Mouse (Mus musculus): ENCODE results near the gene Dnase1l3. TPM values are rescaled to one million over a fixed set of nuclear protein-coding genes. Genes with fewer than 3 reads are reported as not detected.
A peak's percentile ranks its signal among the peaks of the same experiment; 100 is the strongest.

Dnase1l3 gene
- polyA plus RNA-seq (2015; fragmentation: Nextera tagmentation; extraction: Ambion mirVana) = 0.18 and 0.28 TPM in 2 replicates

- Histone ChIP-seq H3K4me1 (replicated peaks; ENCODE audit: control insufficient read depth, insufficient read depth, low read length) (0 out of 2 replicates have a peak, but pooled peaks cover 2% of the 10 kb centered on the region), H3K36me3 (ENCODE audit: control insufficient read depth, insufficient read depth, low read length) (no peaks in the 10 kb centered on the region), H3K9ac (ENCODE audit: low read length) (no peak within 1 kb of the TSS), H3K9me3 (ENCODE audit: control insufficient read depth, low read length) (no peaks in the 10 kb centered on the region), H3K4me2 (ENCODE audit: low read depth, low read length) (no peak within 1 kb of the TSS), H3K4me3 (ENCODE audit: low read length) (no peak within 1 kb of the TSS), H3K27ac (ENCODE audit: low read length) (no peak within 1 kb of the TSS), H3K27me3 (ENCODE audit: control insufficient read depth, insufficient read depth, low read depth, low read length) (no peaks in the 10 kb centered on the region)
- peak; percentile 47 for ATAC-seq (ENCODE audit: low read depth)
- 49% methylated on average over 8 of the region's 8 CpGs for WGBS
Measured at GRCm38 (mm10) chr14:7994271-7994767, at the start of gene Dnase1l3. Dnase1l3 (minus strand) TSS chr14:7994573.

- peaks cover 2% of the 10 kb centered on the region; the same call in 1 of the 2 replicates for H3K36me3 ChIP-seq (ENCODE audit: control insufficient read depth, insufficient read depth, low read length)
- H3K4me1 ChIP-seq (replicated peaks; ENCODE audit: control insufficient read depth, insufficient read depth, low read length) = no peaks in the 10 kb centered on the region
- no peak overlapping the region for H3K9ac ChIP-seq (ENCODE audit: low read length)
- H3K4me3 ChIP-seq (ENCODE audit: low read length) = no peak overlapping the region
- 91% methylated on average over 9 of the region's 9 CpGs for WGBS
- no peaks in the 10 kb centered on the region for H3K9me3 ChIP-seq (ENCODE audit: control insufficient read depth, low read length)
- no peaks in the 10 kb centered on the region for H3K27me3 ChIP-seq (ENCODE audit: control insufficient read depth, insufficient read depth, low read depth, low read length)
- H3K4me2 ChIP-seq (ENCODE audit: low read depth, low read length) = no peak overlapping the region
- H3K27ac ChIP-seq (ENCODE audit: low read length) = no peak overlapping the region
- ATAC-seq (ENCODE audit: low read depth) = no peak
Measured at GRCm38 (mm10) chr14:8042577-8042976, 48.2 kb upstream of the Dnase1l3 start.

DNA sequence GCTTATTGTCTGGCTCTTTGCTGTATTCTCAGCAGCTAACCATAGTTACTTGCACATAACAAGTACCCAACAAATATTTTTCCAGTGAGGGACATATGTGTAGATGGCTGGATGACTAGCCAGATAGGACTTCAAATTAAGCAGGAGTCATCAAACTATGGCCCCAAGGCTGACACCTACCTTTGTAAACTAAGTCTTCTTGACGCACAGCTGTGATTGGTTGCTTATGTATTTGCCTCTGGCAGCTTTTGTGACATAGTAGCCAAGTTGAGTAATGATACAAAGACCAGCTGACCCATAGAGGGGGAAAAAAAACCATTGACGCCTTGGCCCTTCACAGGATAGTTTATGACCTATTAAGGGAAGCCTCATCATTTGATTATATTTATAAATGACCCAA is 47.7 kb upstream of the Dnase1l3 start:
- no peaks in the 10 kb centered on the region for H3K27me3 ChIP-seq (ENCODE audit: control insufficient read depth, insufficient read depth, low read depth, low read length)
- peaks cover 2% of the 10 kb centered on the region; the same call in 1 of the 2 replicates for H3K36me3 ChIP-seq (ENCODE audit: control insufficient read depth, insufficient read depth, low read length)
- H3K9ac ChIP-seq (ENCODE audit: low read length) = no peak overlapping the region
- H3K4me2 ChIP-seq (ENCODE audit: low read depth, low read length) = no peak overlapping the region
- H3K9me3 ChIP-seq (ENCODE audit: control insufficient read depth, low read length) = no peaks in the 10 kb centered on the region
- 89% methylated on average over 2 of the region's 2 CpGs for WGBS
- no peak overlapping the region for H3K4me3 ChIP-seq (ENCODE audit: low read length)
- no peaks in the 10 kb centered on the region for H3K4me1 ChIP-seq (replicated peaks; ENCODE audit: control insufficient read depth, insufficient read depth, low read length)
- H3K27ac ChIP-seq (ENCODE audit: low read length) = no peak overlapping the region
- no peak for ATAC-seq (ENCODE audit: low read depth)

DNA sequence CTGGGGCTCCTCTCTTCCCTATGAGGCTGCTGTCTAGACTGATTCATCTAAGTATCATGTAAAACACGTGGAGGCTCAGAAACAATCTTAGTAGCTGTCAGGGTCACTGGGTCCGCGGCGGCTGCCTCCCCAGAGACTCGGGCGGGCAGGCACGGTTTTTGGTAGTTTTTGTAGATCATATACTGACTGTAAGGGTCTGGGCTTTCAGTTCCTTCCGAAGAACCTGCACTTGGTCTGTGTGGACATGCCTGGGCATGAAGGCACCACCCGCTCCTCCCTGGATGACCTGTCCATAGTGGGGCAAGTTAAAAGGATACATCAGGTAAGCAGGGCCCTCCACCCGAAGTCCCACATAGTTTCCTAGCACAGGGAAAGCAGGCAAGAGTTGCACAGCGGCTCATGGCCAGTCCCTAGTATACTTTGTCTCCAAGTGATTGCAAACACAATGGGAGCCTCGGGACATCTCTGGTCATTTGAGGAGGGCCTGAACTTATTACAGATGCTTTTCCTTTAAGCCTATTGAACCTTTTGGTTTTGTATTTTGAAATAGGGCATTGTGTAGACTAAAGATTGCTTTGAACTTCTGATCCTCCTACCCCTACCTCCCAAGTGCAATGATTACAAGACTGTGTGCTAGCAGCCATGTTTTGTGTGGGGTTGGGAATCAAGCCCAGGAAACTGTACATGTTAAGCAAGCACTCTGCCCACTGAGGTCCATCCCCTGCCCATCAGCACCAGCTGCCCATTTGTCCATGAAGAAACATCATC is 46.7 kb upstream of the Dnase1l3 start:
- no peak for ATAC-seq (ENCODE audit: low read depth)
- Histone ChIP-seq H3K27ac (ENCODE audit: low read length) (no peak overlapping the region), H3K36me3 (ENCODE audit: control insufficient read depth, insufficient read depth, low read length) (no peaks in the 10 kb centered on the region), H3K9ac (ENCODE audit: low read length) (no peak overlapping the region), H3K4me2 (ENCODE audit: low read depth, low read length) (no peak overlapping the region), H3K27me3 (ENCODE audit: control insufficient read depth, insufficient read depth, low read depth, low read length) (no peaks in the 10 kb centered on the region), H3K4me3 (ENCODE audit: low read length) (no peak overlapping the region), H3K4me1 (replicated peaks; ENCODE audit: control insufficient read depth, insufficient read depth, low read length) (no peaks in the 10 kb centered on the region), H3K9me3 (ENCODE audit: control insufficient read depth, low read length) (no peaks in the 10 kb centered on the region)
- 86% methylated on average over 12 of the region's 12 CpGs for WGBS

- H3K27ac ChIP-seq (ENCODE audit: low read length) = no peak overlapping the region
- H3K4me2 ChIP-seq (ENCODE audit: low read depth, low read length) = no peak overlapping the region
- no peaks in the 10 kb centered on the region for H3K36me3 ChIP-seq (ENCODE audit: control insufficient read depth, insufficient read depth, low read length)
- H3K4me3 ChIP-seq (ENCODE audit: low read length) = no peak overlapping the region
- WGBS = 58% methylated on average over 3 of the region's 3 CpGs
- H3K27me3 ChIP-seq (ENCODE audit: control insufficient read depth, insufficient read depth, low read depth, low read length) = no peaks in the 10 kb centered on the region
- no peak overlapping the region for H3K9ac ChIP-seq (ENCODE audit: low read length)
- no peaks in the 10 kb centered on the region for H3K9me3 ChIP-seq (ENCODE audit: control insufficient read depth, low read length)
- no peak for ATAC-seq (ENCODE audit: low read depth)
- no peaks in the 10 kb centered on the region for H3K4me1 ChIP-seq (replicated peaks; ENCODE audit: control insufficient read depth, insufficient read depth, low read length)
Measured at GRCm38 (mm10) chr14:8040179-8040578, 45.8 kb upstream of the Dnase1l3 start.

DNA sequence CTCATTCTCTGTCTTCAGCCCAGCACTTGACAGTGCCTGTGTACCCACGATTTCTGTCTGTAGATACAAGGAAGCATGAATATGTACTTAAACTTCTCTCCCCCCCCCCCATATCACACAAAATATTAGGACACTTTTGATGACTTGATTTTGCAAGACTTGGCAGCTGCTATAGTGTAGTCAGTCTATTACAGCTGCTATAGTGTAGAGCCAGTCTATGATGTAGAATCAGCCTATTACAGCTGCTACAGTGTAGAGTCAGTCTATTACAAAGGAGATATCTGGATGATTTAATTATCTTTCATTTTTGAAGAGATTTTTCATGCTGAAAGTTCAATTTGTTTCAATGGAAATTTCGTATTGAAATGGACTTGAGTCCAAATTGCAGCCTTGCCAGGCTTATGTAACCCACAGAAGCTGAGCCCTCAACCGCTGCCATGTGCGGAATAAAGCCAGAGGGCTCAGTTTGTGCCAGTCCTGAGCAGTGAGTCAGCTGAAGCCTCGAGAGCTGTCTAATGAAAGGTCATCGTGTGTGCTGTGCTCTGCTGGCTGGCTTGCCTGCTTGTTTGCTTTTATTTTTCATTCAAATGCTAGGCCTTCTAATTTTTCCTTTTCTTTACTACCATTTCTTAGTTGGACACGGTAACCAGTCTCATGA is 44.5 kb upstream of the Dnase1l3 start:
- no peak overlapping the region for H3K4me3 ChIP-seq (ENCODE audit: low read length)
- WGBS = 57% methylated on average over 7 of the region's 7 CpGs
- ATAC-seq (ENCODE audit: low read depth) = peak; percentile 97
- H3K27ac ChIP-seq (ENCODE audit: low read length) = peak overlapping the region; percentile 49
- H3K27me3 ChIP-seq (ENCODE audit: control insufficient read depth, insufficient read depth, low read depth, low read length) = no peaks in the 10 kb centered on the region
- H3K4me2 ChIP-seq (ENCODE audit: low read depth, low read length) = no peak overlapping the region
- H3K4me1 ChIP-seq (replicated peaks; ENCODE audit: control insufficient read depth, insufficient read depth, low read length) = no peaks in the 10 kb centered on the region
- H3K9me3 ChIP-seq (ENCODE audit: control insufficient read depth, low read length) = no peaks in the 10 kb centered on the region
- no peak overlapping the region for H3K9ac ChIP-seq (ENCODE audit: low read length)
- no peaks in the 10 kb centered on the region for H3K36me3 ChIP-seq (ENCODE audit: control insufficient read depth, insufficient read depth, low read length)

- no peak for ATAC-seq (ENCODE audit: low read depth)
- Histone ChIP-seq H3K9me3 (ENCODE audit: control insufficient read depth, low read length) (no peaks in the 10 kb centered on the region), H3K9ac (ENCODE audit: low read length) (no peak overlapping the region), H3K27me3 (ENCODE audit: control insufficient read depth, insufficient read depth, low read depth, low read length) (no peaks in the 10 kb centered on the region), H3K36me3 (ENCODE audit: control insufficient read depth, insufficient read depth, low read length) (no peaks in the 10 kb centered on the region), H3K4me2 (ENCODE audit: low read depth, low read length) (no peak overlapping the region), H3K27ac (ENCODE audit: low read length) (no peak overlapping the region), H3K4me3 (ENCODE audit: low read length) (no peak overlapping the region), H3K4me1 (replicated peaks; ENCODE audit: control insufficient read depth, insufficient read depth, low read length) (no peaks in the 10 kb centered on the region)
- 65% methylated on average over 5 of the region's 5 CpGs for WGBS
Measured at GRCm38 (mm10) chr14:8038150-8038549, 43.8 kb upstream of the Dnase1l3 start.

GRCm38 (mm10) chr14:8036406-8036805 is 42.0 kb upstream of the Dnase1l3 start:
- 75% methylated on average over 5 of the region's 5 CpGs for WGBS
- H3K9me3 ChIP-seq (ENCODE audit: control insufficient read depth, low read length) = no peaks in the 10 kb centered on the region
- no peak overlapping the region for H3K4me3 ChIP-seq (ENCODE audit: low read length)
- no peak for ATAC-seq (ENCODE audit: low read depth)
- no peaks in the 10 kb centered on the region for H3K36me3 ChIP-seq (ENCODE audit: control insufficient read depth, insufficient read depth, low read length)
- no peak overlapping the region for H3K27ac ChIP-seq (ENCODE audit: low read length)
- no peak overlapping the region for H3K4me2 ChIP-seq (ENCODE audit: low read depth, low read length)
- no peaks in the 10 kb centered on the region for H3K4me1 ChIP-seq (replicated peaks; ENCODE audit: control insufficient read depth, insufficient read depth, low read length)
- H3K27me3 ChIP-seq (ENCODE audit: control insufficient read depth, insufficient read depth, low read depth, low read length) = no peaks in the 10 kb centered on the region
- no peak overlapping the region for H3K9ac ChIP-seq (ENCODE audit: low read length)

DNA sequence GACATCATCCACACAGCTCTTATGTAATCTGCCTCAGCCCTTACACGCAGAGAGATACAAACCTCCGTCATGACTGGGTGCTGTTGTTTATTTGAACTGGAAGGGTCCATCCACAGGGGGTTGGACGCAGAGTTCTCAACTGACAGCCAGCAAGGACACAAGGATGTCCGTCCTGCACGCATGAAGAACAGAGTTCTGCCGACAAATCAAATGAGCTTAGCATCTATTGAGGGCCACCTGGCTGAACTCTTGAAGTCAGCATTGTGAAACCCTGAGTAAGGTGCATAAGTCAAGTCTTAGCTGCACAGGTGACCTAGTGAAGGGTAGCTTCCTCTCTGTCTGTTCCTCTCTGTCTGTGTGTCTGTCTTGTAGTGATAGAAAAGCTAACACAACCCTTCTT is 41.6 kb upstream of the Dnase1l3 start:
- WGBS = 66% methylated on average over 6 of the region's 6 CpGs
- Histone ChIP-seq H3K4me1 (replicated peaks; ENCODE audit: control insufficient read depth, insufficient read depth, low read length) (no peaks in the 10 kb centered on the region), H3K27ac (ENCODE audit: low read length) (no peak overlapping the region), H3K36me3 (ENCODE audit: control insufficient read depth, insufficient read depth, low read length) (no peaks in the 10 kb centered on the region), H3K4me3 (ENCODE audit: low read length) (no peak overlapping the region), H3K9ac (ENCODE audit: low read length) (no peak overlapping the region), H3K4me2 (ENCODE audit: low read depth, low read length) (no peak overlapping the region), H3K27me3 (ENCODE audit: control insufficient read depth, insufficient read depth, low read depth, low read length) (no peaks in the 10 kb centered on the region), H3K9me3 (ENCODE audit: control insufficient read depth, low read length) (no peaks in the 10 kb centered on the region)
- no peak for ATAC-seq (ENCODE audit: low read depth)

Data from lung, embryonic 16.5 days (tissue).